Mouse (Mus musculus): ENCODE measurements around the gene Gm37240.

GRCm38 (mm10) chr3:84474398-84474797, 1412.9 kb downstream of the Gm37240 start:
- TF ChIP-seq POLR2A (IDR thresholded peaks at IDR 0.05; ENCODE audit: low read depth, low read length) (no peak), CTCF (IDR thresholded peaks at IDR 0.05; ENCODE audit: borderline replicate concordance, insufficient read depth, low read length) (no peak)
